Mouse (Mus musculus): ENCODE data around the gene Itpkb.
A peak's percentile ranks its signal among the peaks of the same experiment; 100 is the strongest.

Gene Itpkb

DNA sequence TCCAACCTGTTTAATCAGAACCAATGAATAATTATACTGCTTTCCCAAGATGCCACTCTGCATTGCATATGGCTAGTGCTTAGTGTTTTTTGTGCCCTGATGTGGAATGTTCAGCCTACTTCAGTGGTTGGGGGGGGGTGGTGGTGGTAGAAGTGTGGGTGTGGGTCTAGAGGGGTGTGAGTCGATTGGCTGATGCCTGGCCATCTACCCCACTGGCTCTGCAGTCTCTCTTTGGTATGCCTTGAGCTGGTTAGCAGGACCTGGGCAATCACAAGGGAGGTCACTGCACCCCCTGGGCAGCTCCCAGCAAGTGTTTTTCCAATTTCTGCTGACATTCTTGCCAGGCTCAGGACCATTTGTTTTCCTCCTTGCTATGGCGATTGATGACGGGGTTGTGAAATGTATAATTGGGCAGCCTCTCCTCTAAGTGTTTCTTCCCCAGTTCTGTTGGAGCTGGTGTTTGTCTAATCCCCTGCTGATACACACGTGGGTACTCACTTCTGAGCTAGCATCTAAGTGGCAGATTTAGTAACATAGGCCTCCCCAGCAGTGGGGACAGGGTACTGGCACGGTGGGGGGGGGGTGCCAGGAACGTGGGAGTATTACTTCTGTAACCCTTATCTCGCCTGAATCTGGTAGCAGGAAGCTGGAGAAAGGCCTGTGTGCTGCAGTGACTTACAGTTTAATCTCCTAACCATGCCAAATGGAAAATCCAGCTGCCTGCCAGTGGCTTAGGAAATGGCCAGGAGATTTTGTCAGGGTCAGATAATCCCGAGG is 13.3 kb downstream of the Itpkb start:
- no peak for DNase-seq (ENCODE audit: low spot score)

GRCm38 (mm10) chr1:180345098-180345497 is 14.8 kb downstream of the Itpkb start:
- no peak for DNase-seq (ENCODE audit: low spot score)

DNA sequence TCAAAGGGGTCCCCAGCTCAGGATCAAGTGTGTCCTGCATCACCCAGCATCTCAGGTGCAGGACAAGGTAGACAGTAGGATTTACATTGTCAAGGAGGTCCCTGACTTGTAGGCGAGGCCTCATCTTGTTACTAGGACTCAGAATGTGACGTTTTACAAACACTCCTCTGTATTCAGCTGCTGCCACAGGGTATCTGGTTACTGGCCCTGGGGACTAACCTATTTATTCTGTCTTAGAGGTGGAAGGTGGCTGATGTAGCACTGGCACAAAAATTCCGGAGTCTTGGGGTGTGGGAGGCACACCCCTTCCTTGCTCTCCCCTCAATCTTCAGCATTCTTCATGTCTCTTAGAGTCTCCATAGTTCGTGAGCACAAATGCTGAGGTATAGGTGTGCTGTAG is 16.8 kb downstream of the Itpkb start:
- no peak for DNase-seq (ENCODE audit: low spot score)

DNA sequence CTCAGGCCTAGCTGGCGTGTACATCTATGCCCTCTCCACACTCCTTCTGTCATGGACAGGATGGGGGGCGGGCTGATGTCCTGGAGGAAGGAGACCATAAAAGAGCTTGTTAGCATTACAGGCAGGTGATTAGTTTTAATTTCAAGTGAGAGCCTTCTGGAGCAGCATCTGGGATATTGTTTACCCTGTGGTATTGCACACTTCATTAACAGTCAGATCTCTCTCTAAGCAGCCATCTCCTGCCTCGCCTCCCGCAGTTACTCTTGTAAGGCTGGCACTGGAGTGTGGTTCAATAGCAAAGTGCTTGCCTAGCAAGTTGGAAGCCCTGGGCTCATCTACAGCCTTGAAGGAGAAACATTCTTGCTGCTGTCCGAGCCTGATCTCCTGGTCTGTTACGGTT is 17.6 kb downstream of the Itpkb start:
- no peak for DNase-seq (ENCODE audit: low spot score)

GRCm38 (mm10) chr1:180349090-180349489 is 18.8 kb downstream of the Itpkb start:
- no peak for DNase-seq (ENCODE audit: low spot score)

DNA sequence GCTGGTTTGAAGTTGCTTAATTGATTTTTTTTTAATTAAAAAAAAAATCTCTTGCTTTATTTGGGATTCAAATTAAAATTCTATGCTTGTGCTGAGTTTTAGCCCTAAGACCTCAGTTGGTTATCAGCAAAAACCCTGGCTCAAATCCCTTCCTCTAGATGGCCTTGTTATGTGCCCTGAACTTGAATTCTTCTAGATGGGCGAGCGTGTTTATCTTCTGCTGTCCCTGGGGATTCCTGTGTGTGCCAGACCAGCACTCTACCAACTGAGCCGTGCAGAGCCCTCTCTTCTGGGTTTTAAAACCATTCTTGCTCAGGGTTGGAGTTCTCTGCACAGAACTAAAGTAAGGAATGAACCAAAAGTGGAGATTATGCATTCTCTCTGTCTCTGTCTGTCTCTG is 22.0 kb downstream of the Itpkb start:
- no peak for DNase-seq (ENCODE audit: low spot score)

GRCm38 (mm10) chr1:180354129-180354528 is 23.8 kb downstream of the Itpkb start:
- no peak for DNase-seq (ENCODE audit: low spot score)

DNA sequence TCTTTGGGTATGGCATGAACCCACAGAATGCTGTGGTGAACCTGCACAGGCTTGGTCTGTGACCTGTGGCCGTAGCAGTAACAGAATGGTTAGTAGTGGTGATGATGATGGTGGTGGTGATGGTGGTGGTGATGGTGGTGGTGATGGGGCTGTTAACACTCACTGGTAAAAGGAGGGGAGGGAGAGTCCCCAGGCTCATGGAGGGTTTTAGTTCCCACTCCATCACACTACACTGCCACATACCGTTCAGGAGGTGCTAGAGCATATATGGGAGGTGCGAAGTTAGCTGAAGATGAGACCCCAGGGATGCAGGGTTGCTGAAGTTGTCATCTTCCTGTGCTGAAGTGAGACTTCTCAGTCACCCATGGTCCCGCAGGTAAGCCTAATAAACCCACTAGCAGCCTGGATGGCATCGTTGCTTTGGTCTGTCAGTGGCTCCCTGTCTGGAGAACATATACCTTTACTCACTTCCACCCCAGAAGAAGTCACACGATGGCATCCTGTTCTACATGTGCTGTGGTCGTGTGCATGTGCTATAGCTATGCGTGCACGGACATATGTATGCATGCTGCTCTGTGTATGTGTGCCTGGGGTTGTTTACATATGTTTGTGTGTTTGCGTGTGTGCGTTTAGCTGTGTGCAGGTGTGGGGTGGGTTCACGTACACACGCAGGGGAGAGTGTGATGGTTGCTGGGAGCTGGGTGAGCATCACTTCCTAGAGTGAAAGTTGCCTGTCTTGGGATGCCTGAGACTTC is 24.9 kb downstream of the Itpkb start:
- DNase-seq (ENCODE audit: low spot score): no peak

GRCm38 (mm10) chr1:180356176-180356575 is 25.9 kb downstream of the Itpkb start:
- no peak for DNase-seq (ENCODE audit: low spot score)

DNA sequence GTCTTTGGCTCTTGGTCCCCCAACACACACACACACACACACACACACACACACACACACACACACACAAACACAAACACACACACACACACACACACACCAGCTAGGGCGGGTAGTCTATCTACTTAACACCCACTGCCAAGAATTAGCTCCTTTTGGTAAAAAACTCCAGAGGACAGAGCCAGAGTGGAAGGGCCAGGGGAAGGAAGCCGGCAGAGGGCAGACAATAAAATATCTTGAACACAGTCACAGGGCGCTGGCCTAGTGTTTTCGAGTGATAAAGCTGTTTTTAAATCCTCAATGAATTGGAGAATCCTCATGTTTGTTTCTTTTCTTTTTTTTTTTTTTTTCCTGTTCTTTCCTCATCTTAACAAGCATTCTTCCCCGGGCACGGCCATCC is 26.6 kb downstream of the Itpkb start:
- no peak for DNase-seq (ENCODE audit: low spot score)

- no peak for DNase-seq (ENCODE audit: low spot score)
These were observed 27.6 kb downstream of the Itpkb start for GRCm38 (mm10) chr1:180357893-180358331.

- DNase-seq (ENCODE audit: low spot score): no peak
These were observed 28.2 kb downstream of the Itpkb start for GRCm38 (mm10) chr1:180358466-180358865.

DNA sequence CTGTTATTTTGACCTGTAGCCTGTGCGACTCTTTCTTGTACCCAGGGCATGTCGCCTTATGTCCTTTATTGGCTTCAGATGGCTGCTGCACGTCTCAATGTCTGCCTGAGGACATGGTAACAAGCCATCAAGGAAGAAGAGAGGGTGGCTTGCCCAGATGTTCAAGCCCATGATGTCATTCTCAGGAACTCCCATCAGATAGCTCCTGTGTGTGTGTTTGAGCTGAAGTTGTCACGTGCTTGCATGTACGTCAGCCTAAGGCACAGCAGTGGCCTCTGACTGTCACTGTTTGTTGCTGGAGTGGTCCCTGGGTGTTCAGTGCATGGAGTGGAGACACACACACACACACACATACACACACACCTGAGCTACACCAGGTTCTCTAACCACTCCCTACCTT is 29.0 kb downstream of the Itpkb start:
- DNase-seq (ENCODE audit: low spot score): no peak

- no peak for DNase-seq (ENCODE audit: low spot score)
These were observed 31.9 kb downstream of the Itpkb start for GRCm38 (mm10) chr1:180362176-180362575.

- DNase-seq (ENCODE audit: low spot score): no peak
These were observed 32.6 kb downstream of the Itpkb start for GRCm38 (mm10) chr1:180362844-180363243.

- DNase-seq (ENCODE audit: low spot score): no peak
These were observed 33.0 kb downstream of the Itpkb start for GRCm38 (mm10) chr1:180363317-180363716.

- no peak for DNase-seq (ENCODE audit: low spot score)
These were observed 33.7 kb downstream of the Itpkb start for GRCm38 (mm10) chr1:180364005-180364404.

DNA sequence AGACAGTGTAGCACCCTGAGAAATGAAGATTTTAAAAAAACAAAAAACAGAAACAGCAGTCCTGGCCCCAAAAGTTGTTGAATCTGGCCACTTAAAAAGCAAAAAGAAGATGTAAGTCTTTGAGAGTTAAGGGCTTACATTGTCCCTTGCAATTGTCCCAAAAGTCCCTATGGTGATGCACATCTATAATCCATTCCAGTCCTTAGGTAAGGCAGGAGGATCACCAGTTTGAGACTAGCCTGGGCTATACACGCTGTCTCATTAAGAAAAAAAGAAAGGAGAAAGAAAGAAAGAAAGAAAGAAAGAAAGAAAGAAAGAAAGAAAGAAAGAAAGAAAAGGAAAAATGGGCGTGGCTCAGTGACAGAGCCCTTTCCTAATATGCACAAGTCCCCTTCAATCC is 34.4 kb downstream of the Itpkb start:
- no peak for DNase-seq (ENCODE audit: low spot score)

DNA sequence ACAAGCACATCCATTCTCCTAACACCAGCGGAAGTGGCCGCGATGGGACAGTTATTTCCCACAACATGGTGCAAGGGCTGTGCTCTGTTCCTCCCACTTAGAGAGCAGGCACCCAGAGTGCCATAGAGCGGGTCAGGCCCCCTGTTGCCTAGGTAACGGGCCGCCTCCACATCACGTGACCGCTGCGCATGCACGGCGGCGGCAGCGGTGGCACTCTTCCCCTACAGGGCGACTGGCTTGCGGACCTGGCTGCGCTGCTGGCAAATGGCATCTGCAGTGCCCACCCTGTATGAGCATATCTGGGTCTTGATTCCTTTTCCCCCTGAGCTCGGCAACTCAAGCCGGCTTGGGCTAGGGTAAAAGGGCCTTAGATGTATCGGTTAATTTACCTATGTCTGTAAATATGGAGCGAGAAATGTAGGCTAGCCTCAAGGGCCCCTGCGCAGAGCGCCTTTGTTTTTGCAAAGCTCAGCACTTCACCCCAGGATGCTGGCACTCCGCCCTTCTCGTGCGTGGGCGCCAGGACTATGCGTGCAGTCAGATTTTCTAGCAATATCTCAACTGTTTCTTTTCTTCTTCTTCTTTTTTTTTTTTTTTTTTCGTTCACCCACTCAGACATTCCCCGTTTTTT is 35.0 kb downstream of the Itpkb start:
- peak; percentile 77 for DNase-seq (ENCODE audit: low spot score)

GRCm38 (mm10) chr1:180365983-180366811 is 35.9 kb downstream of the Itpkb start:
- DNase-seq (ENCODE audit: low spot score): no peak

DNA sequence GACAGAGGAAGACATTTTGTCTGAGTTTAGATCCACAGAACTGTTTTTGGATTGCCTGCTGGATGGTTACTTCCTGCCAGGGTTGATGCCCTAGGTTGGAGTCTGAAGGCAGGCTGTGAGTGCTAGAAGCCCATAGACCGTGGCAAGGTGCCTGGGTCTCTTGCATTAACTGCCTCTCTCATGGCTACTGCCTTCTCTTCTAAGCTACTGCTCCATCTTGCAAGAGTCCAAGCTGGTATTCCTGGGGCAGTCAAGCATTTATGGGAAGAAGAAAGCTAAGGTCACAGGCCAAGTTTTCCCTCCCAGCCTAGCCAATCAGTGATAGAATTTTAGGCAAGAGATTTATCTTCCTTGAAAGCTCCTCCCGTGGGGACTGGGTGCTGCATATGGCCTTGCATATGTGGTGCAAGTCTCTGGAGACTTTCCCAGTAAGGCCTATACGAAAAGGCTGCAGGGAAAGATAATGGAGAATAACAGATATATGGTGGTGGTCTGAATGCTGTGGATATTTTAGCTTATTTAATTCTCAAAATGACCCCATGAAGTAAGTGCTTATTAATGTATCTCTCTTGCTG is 36.8 kb downstream of the Itpkb start:
- DNase-seq (ENCODE audit: low spot score): no peak

GRCm38 (mm10) chr1:180367626-180368025 is 37.3 kb downstream of the Itpkb start:
- no peak for DNase-seq (ENCODE audit: low spot score)
